In the genomic region with DNA sequence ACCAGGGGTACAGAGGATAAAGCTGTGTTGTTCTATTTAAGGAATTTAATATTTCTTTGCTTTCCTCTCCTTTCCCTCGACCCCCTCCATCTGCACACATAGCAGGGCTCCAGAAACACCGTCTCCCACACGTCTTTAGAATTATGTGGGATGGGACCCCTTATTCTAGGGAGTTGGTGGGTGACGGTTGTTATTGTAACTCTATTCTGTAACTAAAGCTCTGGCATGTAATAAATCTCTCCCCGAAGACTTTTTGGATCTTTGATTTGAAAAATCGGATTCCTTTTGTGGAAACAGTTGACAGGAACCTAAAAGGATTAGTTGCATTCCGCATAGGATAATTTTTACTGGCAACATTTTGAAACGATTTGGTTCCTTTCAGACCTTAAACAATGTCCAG, we compare ENCODE assay signal across 14 mouse cellular contexts. TPM values are rescaled to one million over a fixed set of nuclear protein-coding genes. Genes with fewer than 3 reads are reported as not detected.
"Had no signal": no experiment of that assay in that cellular context is flagged by ENCODE, and none has a peak within 500 bp of the region (broad histone marks: within the 10 kb centered on the region; RNA-seq: fewer than 3 reads in every experiment).

No protein-coding gene starts in this region.

- H3K27ac ChIP-seq: layer of hippocampus, adult 2 months; limb, embryonic 12.5 days; liver, embryonic 13.5 days; lung, embryonic 15.5 days; macrophage; midbrain, embryonic 12.5 days; stomach, embryonic 15.5 days had no signal

- ATAC-seq: liver, postnatal 0 days had no signal

- H3K36me3 ChIP-seq: limb, embryonic 12.5 days; liver, embryonic 13.5 days; lung, embryonic 15.5 days; midbrain, embryonic 12.5 days; stomach, embryonic 15.5 days had no signal

- H3K9ac ChIP-seq: limb, embryonic 12.5 days; liver, embryonic 13.5 days; liver, postnatal 0 days; lung, embryonic 15.5 days; midbrain, embryonic 12.5 days; stomach, embryonic 15.5 days had no signal

- H3K9me3 ChIP-seq: limb, embryonic 12.5 days; liver, embryonic 13.5 days; lung, embryonic 15.5 days; midbrain, embryonic 12.5 days; stomach, embryonic 15.5 days had no signal

- H3K4me3 ChIP-seq: layer of hippocampus, adult 2 months had no signal

- DNase-seq: liver, embryonic 13.5 days; liver, postnatal 0 days; lung, postnatal 14 days; right cerebral cortex, postnatal 14 days; thymus, adult 2 months; thymus, postnatal 25 days had no signal

RNA-seq across cellular contexts. Expression of gene Foxd1, which starts 11.0 kb away (rescaled TPM):
- polyA plus RNA-seq: liver, embryonic 13.5 days; liver, postnatal 0 days; macrophage; spleen, adult 2 months; stomach, embryonic 15.5 days; testis, adult 2 months had no signal
